Mouse (Mus musculus) left cerebral cortex, postnatal 10 days (tissue): ENCODE measurements around the gene Fam71e2. TPM values are rescaled to one million over a fixed set of nuclear protein-coding genes. Genes with fewer than 3 reads are reported as not detected.
A peak's percentile ranks its signal among the peaks of the same experiment; 100 is the strongest.

Experiments
- DNase-seq, 2 experiments: peaks; one replicate each; pipeline ENCODE4 v3.0.0; 2021 to 2022; ENCODE audit warnings: low spot score in 2 of 2, mixed read lengths in 1 of 2; ENCODE audit errors: extremely low spot score in 1 of 2
- intact Hi-C: fragments of 180-260 bp; cut with DNase I; formaldehyde crosslinking; loops from one replicate; pipeline ENCODE4 v1.15.1; 2025
- total RNA-seq, 2 experiments: library from RNA; stranded (reverse); gene quantifications; 2 replicates each; pipeline ENCODE4 v1.2.3; 2021

The Fam71e2 gene
- total RNA-seq, 2 experiments from 2014 or later, result not detected

- no peak for DNase-seq
- intact Hi-C loops, result no loop called here
Observed at GRCm38 (mm10) chr7:4782759-4783158, 11.7 kb upstream of the Fam71e2 start, which contains the start of the genes Il11 and Tmem190. TSS of gene Il11 (minus strand) at chr7:4782859. TSS of gene Tmem190 (plus strand) at chr7:4782937.

GRCm38 (mm10) chr7:4782130-4782529, 11.0 kb upstream of the Fam71e2 start:
- intact Hi-C loops, result no loop called here
- no peak for DNase-seq

- DNase-seq, result peak in 1 of 2 experiments; percentile 34
- intact Hi-C loops, result no loop called here
Observed at GRCm38 (mm10) chr7:4779921-4780320, 8.8 kb upstream of the Fam71e2 start.

GRCm38 (mm10) chr7:4777851-4778637, 6.9 kb upstream of the Fam71e2 start:
- intact Hi-C loops, result no loop called here
- no peak for DNase-seq

GRCm38 (mm10) chr7:4776861-4777830, 6.0 kb upstream of the Fam71e2 start:
- peak in 1 of 2 experiments; percentile 83 for DNase-seq

GRCm38 (mm10) chr7:4776131-4776530, 5.0 kb upstream of the Fam71e2 start:
- intact Hi-C loops, result no loop called here
- no peak for DNase-seq

More at GRCm38 (mm10) chr7:4776861-4777830, 6.0 kb upstream of the Fam71e2 start:
- intact Hi-C loops, result no loop called here

- no peak for DNase-seq
- intact Hi-C loops, result no loop called here
Observed at GRCm38 (mm10) chr7:4764946-4765710, 6.0 kb downstream of the Fam71e2 start.

GRCm38 (mm10) chr7:4759670-4760069, 11.4 kb downstream of the Fam71e2 start:
- DNase-seq, result no peak
- intact Hi-C loops, result no loop called here

- intact Hi-C loops, result no loop called here
- DNase-seq, result peak; percentile 69 to 93
Observed at GRCm38 (mm10) chr7:4752821-4753570, 18.1 kb downstream of the Fam71e2 start, which contains the start of gene Cox6b2. TSS of gene Cox6b2 (minus strand) at chr7:4753094.

GRCm38 (mm10) chr7:4751971-4752820, 18.9 kb downstream of the Fam71e2 start:
- DNase-seq, result peak in 1 of 2 experiments; percentile 63
- intact Hi-C loops, result no loop called here

- no peak for DNase-seq
- intact Hi-C loops, result no loop called here
Observed at GRCm38 (mm10) chr7:4749169-4749568, 21.9 kb downstream of the Fam71e2 start.

- DNase-seq, result no peak
- intact Hi-C loops, result no loop called here
Observed at GRCm38 (mm10) chr7:4748321-4748720, 22.8 kb downstream of the Fam71e2 start.

GRCm38 (mm10) chr7:4747156-4747899, 23.8 kb downstream of the Fam71e2 start:
- no peak for DNase-seq
- intact Hi-C loops, result no loop called here

- no peak for DNase-seq
- intact Hi-C loops, result no loop called here
Observed at GRCm38 (mm10) chr7:4746326-4746980, 24.6 kb downstream of the Fam71e2 start.

- intact Hi-C loops, result no loop called here
- no peak for DNase-seq
Observed at GRCm38 (mm10) chr7:4744886-4745285, 26.2 kb downstream of the Fam71e2 start.

GRCm38 (mm10) chr7:4743354-4743753, 27.7 kb downstream of the Fam71e2 start:
- intact Hi-C loops, result no loop called here
- no peak for DNase-seq
